Mouse (Mus musculus) embryonic facial prominence, embryonic 13.5 days (tissue): ENCODE data around the gene Ctsh. TPM values are rescaled to one million over a fixed set of nuclear protein-coding genes. Genes with fewer than 3 reads are reported as not detected.

Experiments used
- ATAC-seq: fragments of 200-750 bp; cut with Nextera tagmentation; 2 replicates; pipeline ENCODE4 v1.8.0; 2017; ENCODE audit warnings: low read depth; ENCODE audit not compliant: insufficient number of reproducible peaks, insufficient read depth, low FRiP score, low TSS enrichment
- H3K27ac ChIP-seq: fragments of 300-500 bp; sonication (generic); 2 replicates; pipeline ENCODE4 v1.5.1; 2015; ENCODE audit warnings: moderate library complexity, mild to moderate bottlenecking, inconsistent platforms
- H3K27me3 ChIP-seq: fragments of 300-500 bp; sonication (generic); 2 replicates; pipeline ENCODE4 v1.6.1; 2015; ENCODE audit warnings: mild to moderate bottlenecking, inconsistent platforms
- H3K36me3 ChIP-seq: fragments of 300-500 bp; sonication (generic); 2 replicates; pipeline ENCODE4 v1.6.1; 2015; ENCODE audit warnings: mild to moderate bottlenecking, inconsistent platforms
- H3K4me1 ChIP-seq: fragments of 300-500 bp; sonication (generic); 2 replicates; pipeline ENCODE4 v1.6.1; 2015; ENCODE audit warnings: inconsistent platforms
- H3K4me2 ChIP-seq: fragments of 300-500 bp; sonication (generic); 2 replicates; pipeline ENCODE4 v1.6.1; 2015; ENCODE audit warnings: moderate library complexity, mild to moderate bottlenecking, inconsistent platforms
- H3K4me3 ChIP-seq: fragments of 300-500 bp; sonication (generic); 2 replicates; pipeline ENCODE4 v1.5.1; 2015; ENCODE audit warnings: mild to moderate bottlenecking, inconsistent platforms
- H3K9ac ChIP-seq: fragments of 300-500 bp; sonication (generic); 2 replicates; pipeline ENCODE4 v1.6.1; 2015; ENCODE audit warnings: mild to moderate bottlenecking, inconsistent platforms
- H3K9me3 ChIP-seq: fragments of 300-500 bp; sonication (generic); 2 replicates; pipeline ENCODE4 v1.6.1; 2016; ENCODE audit warnings: inconsistent platforms
- WGBS: fragments of 180-500 bp; shearing (Covaris S2); methylation state at CpG from one replicate; pipeline ENCODE4 v1.1.7; 2015; ENCODE audit warnings: mixed read lengths; 5-methylcytosine and 5-hydroxymethylcytosine counted together
- polyA plus RNA-seq: library from polyadenylated mRNA; unstranded; fragments of >200 nt; fragmentation: Nextera tagmentation; extraction: Ambion mirVana; gene quantifications from 2 replicates; pipeline ENCODE4 v1.2.1, GENCODE M21; 2015

Gene Ctsh
- polyA plus RNA-seq, 1 experiment from 2014 or later: 16.4 TPM

DNA sequence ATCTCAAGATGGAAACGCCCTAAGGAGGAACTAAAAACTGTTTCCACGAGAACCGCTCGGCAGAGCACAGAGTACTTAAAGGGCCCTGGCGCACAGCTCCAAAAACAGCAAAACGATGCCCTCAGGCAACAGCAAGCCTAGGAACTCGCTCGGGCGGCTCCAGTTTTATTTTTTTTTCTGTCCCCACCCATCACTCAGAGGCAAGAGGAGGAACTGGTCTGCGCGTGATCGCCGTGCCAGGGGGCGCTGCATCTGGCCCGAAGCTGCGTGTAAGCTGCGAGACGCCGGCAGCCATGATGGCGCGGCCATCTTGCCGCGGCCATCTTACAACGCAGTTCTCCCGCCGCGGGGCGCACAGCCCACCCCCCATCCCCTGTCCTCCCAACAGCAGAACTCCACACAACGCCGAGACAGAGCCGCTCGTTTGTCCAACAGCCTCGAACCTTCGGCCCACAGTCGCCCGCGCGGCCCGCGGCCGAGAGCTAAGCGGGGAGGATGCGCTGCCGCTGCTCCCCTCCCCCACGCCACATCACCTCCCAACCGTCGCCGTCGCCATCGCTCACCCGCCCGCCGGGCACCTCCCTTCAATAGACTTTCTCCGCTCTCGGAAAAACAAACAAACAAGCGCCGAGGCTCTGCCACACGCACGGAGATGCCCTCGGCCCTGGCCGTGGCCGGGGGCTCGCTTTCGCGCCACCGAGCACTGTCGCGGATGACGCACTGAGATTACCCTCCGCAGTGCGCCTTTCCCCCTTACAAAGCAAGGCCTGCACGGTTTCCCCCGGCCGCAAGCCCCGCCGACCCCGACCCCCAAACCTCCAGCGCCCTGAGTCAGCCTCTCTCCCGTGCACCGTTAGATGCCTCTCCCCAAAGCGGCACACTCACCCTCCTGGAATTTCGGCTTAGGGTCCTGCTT, 60.0 kb downstream of the Ctsh start:
- peaks cover 7% of the 10 kb centered on the region; the same call in 1 of the 2 replicates for H3K36me3 ChIP-seq
- H3K27ac ChIP-seq: peak overlapping the region; percentile 99
- H3K9me3 ChIP-seq: no peaks in the 10 kb centered on the region
- H3K9ac ChIP-seq: peak overlapping the region; percentile 94
- H3K4me1 ChIP-seq: peaks cover 14% of the 10 kb centered on the region
- no peaks in the 10 kb centered on the region for H3K27me3 ChIP-seq
- under 1% methylated on average over 82 of the region's 82 CpGs for WGBS
- peak; percentile 78 for ATAC-seq
- H3K4me2 ChIP-seq: peak overlapping the region; percentile 83
- peak overlapping the region; percentile 79 for H3K4me3 ChIP-seq

DNA sequence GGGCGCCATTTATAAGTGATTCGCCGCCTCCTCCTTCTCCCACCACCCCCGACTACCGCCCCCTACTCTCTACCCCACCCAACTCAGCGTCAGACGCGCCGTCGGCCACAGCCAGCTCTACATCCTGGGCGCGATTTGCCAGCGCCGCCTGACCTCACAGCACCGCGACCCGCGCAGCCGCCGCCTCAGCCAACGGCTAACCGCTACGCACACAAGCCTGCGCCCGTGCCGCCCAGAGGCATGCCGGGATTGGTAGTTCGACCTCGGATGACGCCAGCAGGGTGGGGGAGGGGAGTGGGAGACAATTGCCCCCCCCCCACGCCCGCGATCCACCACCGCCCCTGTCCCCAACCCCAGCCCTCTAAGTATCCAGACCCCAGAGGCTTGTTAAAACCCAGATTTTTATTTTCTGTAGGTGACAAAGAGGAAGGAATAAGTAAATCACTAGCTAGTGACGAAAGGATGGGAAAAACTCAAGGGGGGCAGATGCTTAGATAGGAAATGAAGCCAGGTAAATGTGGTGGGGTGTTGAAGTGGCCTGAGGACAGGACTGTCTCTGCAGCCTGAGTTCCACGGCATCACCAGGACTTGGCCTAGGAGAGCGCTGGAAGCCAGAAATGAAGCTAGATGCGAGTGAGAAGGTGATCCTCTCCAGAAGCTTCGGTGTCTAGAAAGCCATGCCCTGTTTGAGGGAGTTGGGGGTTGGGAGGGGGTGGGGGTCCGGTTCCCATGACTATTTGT, 60.8 kb downstream of the Ctsh start, which contains the start of gene Morf4l1:
Morf4l1 (minus strand) TSS at position 208 of the 741 bp plus-strand sequence.
- Histone ChIP-seq H3K4me2 (peak within 1 kb of the TSS; percentile 83), H3K27ac (peak within 1 kb of the TSS; percentile 99), H3K27me3 (no peaks in the 10 kb centered on the region), H3K4me3 (peak within 1 kb of the TSS; percentile 79), H3K4me1 (peaks cover 14% of the 10 kb centered on the region), H3K9me3 (no peaks in the 10 kb centered on the region), H3K9ac (peak within 1 kb of the TSS; percentile 94), H3K36me3 (no peaks in the 10 kb centered on the region)
- peak; percentile 99 for ATAC-seq
- 1% methylated on average over 40 of the region's 40 CpGs for WGBS

DNA sequence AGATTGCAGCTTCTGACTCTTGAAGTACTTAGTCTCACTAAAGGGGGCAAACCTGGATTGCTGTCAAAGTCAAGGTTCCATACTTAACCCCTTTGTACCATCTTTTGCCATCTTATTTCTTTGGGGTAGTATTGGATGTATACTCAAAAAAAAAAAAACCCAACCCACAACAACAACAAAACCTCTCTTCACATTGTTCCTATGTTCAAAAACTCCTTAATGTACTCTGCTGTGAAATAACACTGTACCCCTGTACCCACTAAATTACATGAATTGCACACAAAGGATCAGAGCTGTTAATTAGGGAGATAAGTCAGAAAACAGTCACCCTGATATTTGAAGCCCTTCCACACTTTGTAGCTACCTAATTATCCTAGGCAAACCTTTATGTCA, 61.4 kb downstream of the Ctsh start:
- Histone ChIP-seq H3K4me1 (peaks cover 14% of the 10 kb centered on the region), H3K4me3 (peak overlapping the region; percentile 79), H3K9me3 (no peaks in the 10 kb centered on the region), H3K36me3 (no peaks in the 10 kb centered on the region), H3K4me2 (peak overlapping the region; percentile 71), H3K9ac (peak overlapping the region; percentile 73; the same call in 1 of the 2 replicates), H3K27me3 (no peaks in the 10 kb centered on the region), H3K27ac (no peak overlapping the region)
- ATAC-seq: no peak

DNA sequence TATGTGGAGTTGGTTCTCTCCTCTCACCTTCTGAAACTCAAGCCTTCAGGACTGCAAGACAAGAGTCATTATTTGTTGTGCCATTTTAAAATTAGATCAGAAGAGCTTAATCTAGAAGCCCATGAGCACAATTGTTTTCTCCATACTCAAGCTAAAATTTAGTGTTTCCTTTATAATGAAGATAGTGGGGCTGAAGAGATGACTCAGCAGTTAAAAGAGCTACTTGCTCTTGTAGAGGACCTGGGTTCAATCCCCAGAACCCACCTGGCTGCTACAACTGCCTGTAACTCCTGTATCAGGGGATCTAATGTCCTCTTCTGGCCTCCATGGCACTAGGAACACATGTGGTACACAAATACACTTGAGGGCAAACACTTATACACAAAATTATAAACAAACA, 63.3 kb downstream of the Ctsh start:
- Histone ChIP-seq H3K36me3 (no peaks in the 10 kb centered on the region), H3K9me3 (no peaks in the 10 kb centered on the region), H3K27me3 (no peaks in the 10 kb centered on the region), H3K4me2 (no peak overlapping the region), H3K4me1 (peaks cover 7% of the 10 kb centered on the region; the same call in 1 of the 2 replicates), H3K27ac (no peak overlapping the region), H3K9ac (no peak overlapping the region), H3K4me3 (no peak overlapping the region)
- ATAC-seq: no peak

DNA sequence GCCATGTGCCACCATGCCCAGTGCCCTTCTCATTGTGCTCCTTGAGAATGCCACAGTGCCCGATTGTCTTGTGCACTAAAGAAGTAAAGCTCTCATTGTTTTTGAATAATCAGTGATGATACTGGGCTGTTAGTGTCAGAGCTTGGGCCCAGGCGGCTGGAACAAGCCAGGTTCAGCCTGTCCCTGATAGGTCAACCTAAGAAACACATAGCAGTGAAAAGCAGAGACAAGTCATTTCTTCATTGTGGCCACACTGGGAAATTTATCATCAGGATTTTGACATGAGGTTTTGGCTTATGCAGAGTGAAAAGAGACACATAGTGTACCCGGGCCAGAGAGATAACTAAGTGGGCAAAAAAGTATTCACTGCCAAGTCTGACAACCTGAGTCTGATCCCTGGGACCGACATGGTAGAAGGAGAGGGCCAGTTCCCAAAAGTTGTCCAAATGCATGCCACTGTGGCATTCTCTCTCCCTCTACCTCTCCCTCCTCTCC, 68.3 kb downstream of the Ctsh start:
- Histone ChIP-seq H3K4me3 (no peak overlapping the region), H3K9ac (no peak overlapping the region), H3K27me3 (no peaks in the 10 kb centered on the region), H3K36me3 (no peaks in the 10 kb centered on the region), H3K4me1 (0 out of 2 replicates have a peak, but pooled peaks cover 4% of the 10 kb centered on the region), H3K9me3 (no peaks in the 10 kb centered on the region), H3K4me2 (no peak overlapping the region), H3K27ac (no peak overlapping the region)
- WGBS: 78% methylated on average over 4 of the region's 4 CpGs
- no peak for ATAC-seq

DNA sequence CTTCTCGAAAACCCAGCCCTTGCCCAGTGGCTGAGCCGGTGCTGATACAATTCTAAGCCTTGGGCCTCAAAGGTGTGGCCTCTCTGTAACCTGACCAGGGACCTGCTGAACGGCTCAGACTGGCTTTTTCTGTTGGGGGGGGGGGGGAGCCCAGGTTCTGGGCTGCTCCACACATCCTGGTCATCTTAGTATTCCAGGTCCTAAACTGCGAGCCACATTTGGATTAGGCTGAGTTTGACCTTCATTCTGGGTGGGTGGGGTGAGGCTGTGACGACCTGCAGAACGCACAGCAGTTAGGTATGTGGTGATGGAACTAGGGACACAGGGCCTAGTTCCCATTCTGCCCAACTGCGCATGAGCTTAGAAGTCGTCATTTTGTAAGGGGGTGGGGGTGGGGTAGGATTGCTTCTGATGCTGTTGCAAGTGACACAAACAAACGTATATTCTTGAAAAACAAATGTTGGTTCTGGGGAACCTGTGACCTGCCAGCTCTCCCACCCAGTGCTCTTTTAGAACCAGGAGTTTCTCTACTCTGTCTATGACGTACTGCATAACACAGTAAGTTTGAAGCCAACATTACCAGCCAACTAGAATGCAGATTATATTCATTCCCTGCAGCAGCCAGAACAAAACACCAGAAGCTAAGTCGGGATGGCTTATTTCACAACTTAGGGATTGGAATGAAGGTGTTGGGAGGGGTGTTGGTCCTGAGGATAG, 70.4 kb downstream of the Ctsh start:
- Histone ChIP-seq H3K9ac (no peak overlapping the region), H3K4me2 (no peak overlapping the region), H3K27me3 (no peaks in the 10 kb centered on the region), H3K4me1 (0 out of 2 replicates have a peak, but pooled peaks cover 4% of the 10 kb centered on the region), H3K4me3 (no peak overlapping the region), H3K36me3 (no peaks in the 10 kb centered on the region), H3K9me3 (no peaks in the 10 kb centered on the region), H3K27ac (no peak overlapping the region)
- 33% methylated on average over 11 of the region's 11 CpGs for WGBS
- no peak for ATAC-seq

DNA sequence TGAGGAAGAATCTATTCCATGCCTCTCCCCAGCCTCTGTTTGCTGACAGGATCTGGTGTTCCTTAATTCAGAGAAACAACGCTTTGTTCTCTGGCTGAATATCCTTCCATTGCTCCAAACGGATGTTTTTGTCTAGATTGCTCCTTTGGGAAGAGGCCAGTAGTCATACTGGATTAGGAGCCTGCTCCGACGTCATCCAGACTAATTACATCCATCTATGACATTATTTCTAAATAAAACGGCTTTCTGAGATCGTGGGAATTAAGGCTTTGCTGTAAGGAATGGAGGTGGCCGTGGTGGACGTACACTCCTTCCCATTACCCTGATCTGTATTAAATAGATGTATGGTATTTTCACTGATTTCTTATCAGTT, 70.9 kb downstream of the Ctsh start:
- Histone ChIP-seq H3K36me3 (no peaks in the 10 kb centered on the region), H3K9me3 (no peaks in the 10 kb centered on the region), H3K4me3 (no peak overlapping the region), H3K27ac (no peak overlapping the region), H3K9ac (no peak overlapping the region), H3K27me3 (no peaks in the 10 kb centered on the region), H3K4me2 (no peak overlapping the region), H3K4me1 (0 out of 2 replicates have a peak, but pooled peaks cover 4% of the 10 kb centered on the region)
- ATAC-seq: no peak
- 26% methylated on average over 8 of the region's 8 CpGs for WGBS

Other genes starting within 250 kb of the Ctsh start
- gene Rasgrf1, start 144.2 kb upstream of the Ctsh start, polyA plus RNA-seq: 0.63 and 0.80 TPM in 2 replicates
- 516 and 565 TPM in 2 replicates for gene Morf4l1, start 60.6 kb downstream of the Ctsh start, polyA plus RNA-seq
- gene Adamts7, start 108.9 kb downstream of the Ctsh start, polyA plus RNA-seq: 20.0 and 21.5 TPM in 2 replicates
- gene Tbc1d2b, start 216.7 kb downstream of the Ctsh start, polyA plus RNA-seq: 17.3 and 20.8 TPM in 2 replicates